Mouse (Mus musculus): ENCODE measurements around the gene Car10. TPM values are rescaled to one million over a fixed set of nuclear protein-coding genes. Genes with fewer than 3 reads are reported as not detected.

Car10 gene
- polyA plus RNA-seq, 1 experiment = not detected

DNA sequence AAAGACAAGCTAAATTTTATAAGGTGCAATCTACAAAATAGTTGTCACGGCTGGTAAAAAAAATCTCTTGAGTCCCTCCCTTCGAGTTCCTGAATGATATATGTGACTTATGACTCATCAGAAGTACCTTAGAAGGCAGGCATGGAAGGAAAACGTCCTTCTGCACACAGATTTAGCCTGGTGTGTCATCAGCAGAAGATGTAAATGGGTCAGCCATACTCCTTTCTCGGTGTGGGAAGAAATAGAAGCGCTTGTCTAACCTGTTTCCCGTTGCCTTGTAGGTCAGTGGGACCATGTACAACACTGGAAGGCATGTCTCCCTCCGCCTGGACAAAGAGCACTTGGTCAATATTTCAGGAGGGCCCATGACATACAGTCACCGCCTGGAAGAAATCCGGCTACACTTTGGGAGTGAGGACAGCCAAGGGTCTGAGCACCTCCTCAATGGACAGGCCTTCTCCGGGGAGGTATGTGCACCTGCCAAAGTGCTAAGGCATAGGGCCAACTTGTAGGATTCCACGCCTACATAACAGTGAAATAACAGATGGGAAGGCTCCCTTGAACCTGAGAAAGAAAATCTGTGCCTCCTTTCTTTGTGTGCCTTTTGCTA is 392.5 kb downstream of the Car10 start:
- Histone ChIP-seq H3K79me2 (ENCODE audit: control insufficient read depth, insufficient read depth) (no peaks in the 10 kb centered on the region), H3K4me3 (no peak overlapping the region), H3K4me2 (ENCODE audit: low read depth) (no peak overlapping the region), H3ac (ENCODE audit: control insufficient read depth, insufficient read length) (no peak overlapping the region), H3K27me3 (ENCODE audit: control insufficient read depth, insufficient read depth, insufficient read length) (no peaks in the 10 kb centered on the region), H3K36me3 (ENCODE audit: control insufficient read depth, insufficient read depth) (no peaks in the 10 kb centered on the region)
- TF ChIP-seq MYOD1 (IDR thresholded peaks at IDR 0.05; ENCODE audit: control insufficient read depth in 1 of 3, insufficient read length in 2 of 3, low read depth in 2 of 3) (no peak), USF1 (IDR thresholded peaks at IDR 0.05; ENCODE audit: low read depth) (no peak), MYOG (IDR thresholded peaks at IDR 0.05; ENCODE audit: control insufficient read depth in 1 of 3, insufficient read depth in 1 of 3, insufficient read length in 2 of 3, low read depth in 2 of 3) (no peak), POLR2A (IDR thresholded peaks at IDR 0.05; ENCODE audit: insufficient read length, low read depth) (no peak), MAX (IDR thresholded peaks at IDR 0.05; ENCODE audit: low read depth) (no peak), REST (IDR thresholded peaks at IDR 0.05; ENCODE audit: insufficient read depth, insufficient read length) (no peak), POLR2AphosphoS2 (IDR thresholded peaks at IDR 0.05; ENCODE audit: insufficient read length, low read depth) (no peak), TCF12 (IDR thresholded peaks at IDR 0.05; ENCODE audit: insufficient read depth, poor library complexity, severe bottlenecking) (no peak), E2F4 (IDR thresholded peaks at IDR 0.05; ENCODE audit: insufficient read depth) (no peak), CEBPB (IDR thresholded peaks at IDR 0.05; ENCODE audit: insufficient read depth, poor library complexity, severe bottlenecking) (no peak), SRF (IDR thresholded peaks at IDR 0.05; ENCODE audit: control insufficient read depth, insufficient read length, low read depth) (no peak), TCF3 (IDR thresholded peaks at IDR 0.05; ENCODE audit: insufficient read length, low read depth) (no peak)

DNA sequence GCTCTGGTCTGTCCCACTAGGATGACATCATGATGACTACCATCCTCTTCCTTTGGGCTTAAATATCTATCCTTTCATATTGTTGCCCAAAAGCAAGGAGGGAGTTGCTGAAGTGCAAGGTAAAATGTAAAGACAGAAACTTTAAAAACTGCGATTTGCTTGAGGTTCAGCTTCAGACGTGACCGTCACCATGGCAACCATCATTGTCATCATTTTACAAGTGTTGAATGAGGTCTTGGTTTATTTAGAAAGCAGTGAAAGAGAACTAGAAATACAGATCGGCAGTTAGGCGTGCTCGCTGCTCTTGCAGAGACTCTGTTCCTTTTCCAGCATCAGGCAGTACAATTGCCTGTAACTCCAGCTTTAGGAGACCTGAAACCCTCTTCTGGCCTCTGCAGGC is 400.1 kb downstream of the Car10 start:
- TF ChIP-seq POLR2A (IDR thresholded peaks at IDR 0.05; ENCODE audit: insufficient read length, low read depth) (no peak), POLR2AphosphoS2 (IDR thresholded peaks at IDR 0.05; ENCODE audit: insufficient read length, low read depth) (no peak), CEBPB (IDR thresholded peaks at IDR 0.05; ENCODE audit: insufficient read depth, poor library complexity, severe bottlenecking) (no peak), REST (IDR thresholded peaks at IDR 0.05; ENCODE audit: insufficient read depth, insufficient read length) (no peak), E2F4 (IDR thresholded peaks at IDR 0.05; ENCODE audit: insufficient read depth) (no peak), MYOG (IDR thresholded peaks at IDR 0.05; ENCODE audit: control insufficient read depth in 1 of 3, insufficient read depth in 1 of 3, insufficient read length in 2 of 3, low read depth in 2 of 3) (no peak), TCF3 (IDR thresholded peaks at IDR 0.05; ENCODE audit: insufficient read length, low read depth) (no peak), SRF (IDR thresholded peaks at IDR 0.05; ENCODE audit: control insufficient read depth, insufficient read length, low read depth) (no peak), MAX (IDR thresholded peaks at IDR 0.05; ENCODE audit: low read depth) (no peak), MYOD1 (IDR thresholded peaks at IDR 0.05; ENCODE audit: control insufficient read depth in 1 of 3, insufficient read length in 2 of 3, low read depth in 2 of 3) (no peak), USF1 (IDR thresholded peaks at IDR 0.05; ENCODE audit: low read depth) (no peak)
- Histone ChIP-seq H3K4me3 (no peak overlapping the region), H3K4me2 (ENCODE audit: low read depth) (no peak overlapping the region), H3ac (ENCODE audit: control insufficient read depth, insufficient read length) (no peak overlapping the region), H3K27me3 (ENCODE audit: control insufficient read depth, insufficient read depth, insufficient read length) (no peaks in the 10 kb centered on the region), H3K36me3 (ENCODE audit: control insufficient read depth, insufficient read depth) (no peaks in the 10 kb centered on the region), H3K79me2 (ENCODE audit: control insufficient read depth, insufficient read depth) (no peaks in the 10 kb centered on the region)

- H3K36me3 ChIP-seq (ENCODE audit: control insufficient read depth, insufficient read depth) = no peaks in the 10 kb centered on the region
- no peak overlapping the region for H3K4me3 ChIP-seq
- no peak for TF ChIP-seq SRF (IDR thresholded peaks at IDR 0.05; ENCODE audit: control insufficient read depth, insufficient read length, low read depth)
- no peaks in the 10 kb centered on the region for H3K79me2 ChIP-seq (ENCODE audit: control insufficient read depth, insufficient read depth)
- no peak overlapping the region for H3ac ChIP-seq (ENCODE audit: control insufficient read depth, insufficient read length)
- no peaks in the 10 kb centered on the region for H3K27me3 ChIP-seq (ENCODE audit: control insufficient read depth, insufficient read depth, insufficient read length)
- no peak overlapping the region for H3K4me2 ChIP-seq (ENCODE audit: low read depth)
Measured at GRCm38 (mm10) chr11:93500442-93500841, 402.6 kb downstream of the Car10 start.

GRCm38 (mm10) chr11:93501671-93502070 is 403.8 kb downstream of the Car10 start:
- no peak overlapping the region for H3K4me3 ChIP-seq

GRCm38 (mm10) chr11:93502864-93503263 is 405.0 kb downstream of the Car10 start:
- H3K4me3 ChIP-seq = no peak overlapping the region
- TF ChIP-seq TCF12 (IDR thresholded peaks at IDR 0.05; ENCODE audit: insufficient read depth, poor library complexity, severe bottlenecking) (no peak), MYOG (IDR thresholded peaks at IDR 0.05; ENCODE audit: control insufficient read depth in 1 of 3, insufficient read depth in 1 of 3, insufficient read length in 2 of 3, low read depth in 2 of 3) (no peak)
- no peak overlapping the region for H3ac ChIP-seq (ENCODE audit: control insufficient read depth, insufficient read length)
- H3K36me3 ChIP-seq (ENCODE audit: control insufficient read depth, insufficient read depth) = no peaks in the 10 kb centered on the region
- H3K4me2 ChIP-seq (ENCODE audit: low read depth) = no peak overlapping the region
- no peaks in the 10 kb centered on the region for H3K27me3 ChIP-seq (ENCODE audit: control insufficient read depth, insufficient read depth, insufficient read length)
- no peaks in the 10 kb centered on the region for H3K79me2 ChIP-seq (ENCODE audit: control insufficient read depth, insufficient read depth)

More at GRCm38 (mm10) chr11:93501671-93502070, 403.8 kb downstream of the Car10 start:
- no peaks in the 10 kb centered on the region for H3K36me3 ChIP-seq (ENCODE audit: control insufficient read depth, insufficient read depth)
- H3K27me3 ChIP-seq (ENCODE audit: control insufficient read depth, insufficient read depth, insufficient read length) = no peaks in the 10 kb centered on the region
- no peak overlapping the region for H3K4me2 ChIP-seq (ENCODE audit: low read depth)
- H3K79me2 ChIP-seq (ENCODE audit: control insufficient read depth, insufficient read depth) = no peaks in the 10 kb centered on the region
- TF ChIP-seq MYOG (IDR thresholded peaks at IDR 0.05; ENCODE audit: control insufficient read depth in 1 of 3, insufficient read depth in 1 of 3, insufficient read length in 2 of 3, low read depth in 2 of 3) = no peak
- no peak for TF ChIP-seq POLR2AphosphoS2 (IDR thresholded peaks at IDR 0.05; ENCODE audit: insufficient read length, low read depth)
- no peak for TF ChIP-seq REST (IDR thresholded peaks at IDR 0.05; ENCODE audit: insufficient read depth, insufficient read length)
- no peak for TF ChIP-seq E2F4 (IDR thresholded peaks at IDR 0.05; ENCODE audit: insufficient read depth)
- no peak for TF ChIP-seq POLR2A (IDR thresholded peaks at IDR 0.05; ENCODE audit: insufficient read length, low read depth)
- no peak for TF ChIP-seq MYOD1 (IDR thresholded peaks at IDR 0.05; ENCODE audit: control insufficient read depth in 1 of 3, insufficient read length in 2 of 3, low read depth in 2 of 3)
- TF ChIP-seq SRF (IDR thresholded peaks at IDR 0.05; ENCODE audit: control insufficient read depth, insufficient read length, low read depth) = no peak
- TF ChIP-seq MAX (IDR thresholded peaks at IDR 0.05; ENCODE audit: low read depth) = no peak
- no peak for TF ChIP-seq TCF12 (IDR thresholded peaks at IDR 0.05; ENCODE audit: insufficient read depth, poor library complexity, severe bottlenecking)
- TF ChIP-seq CEBPB (IDR thresholded peaks at IDR 0.05; ENCODE audit: insufficient read depth, poor library complexity, severe bottlenecking) = no peak
- no peak for TF ChIP-seq USF1 (IDR thresholded peaks at IDR 0.05; ENCODE audit: low read depth)
- TF ChIP-seq TCF3 (IDR thresholded peaks at IDR 0.05; ENCODE audit: insufficient read length, low read depth) = no peak
- H3ac ChIP-seq (ENCODE audit: control insufficient read depth, insufficient read length) = no peak overlapping the region
